Mouse (Mus musculus): ENCODE results near the gene Arid1b.

DNA sequence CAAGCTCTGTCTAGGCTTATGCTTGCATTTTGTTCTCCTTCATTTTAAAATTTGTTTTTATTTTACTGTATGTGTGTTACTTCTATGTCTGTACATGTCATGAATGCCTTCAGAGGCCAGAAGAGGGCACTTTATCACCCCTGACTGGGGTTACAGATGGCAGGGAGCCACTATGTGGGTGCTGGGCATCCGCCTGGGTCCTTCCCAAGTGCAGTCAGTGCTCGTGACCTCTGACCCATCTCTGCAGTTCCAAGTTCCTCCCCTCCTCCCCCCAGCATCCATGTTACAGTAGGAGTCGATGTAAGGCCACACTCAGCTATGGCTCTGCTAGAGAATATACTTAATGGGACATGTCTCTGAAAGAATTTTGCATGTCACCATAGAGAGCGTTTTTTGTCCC, 35.0 kb downstream of the Arid1b start:
- no peak for TF ChIP-seq USF1 (IDR thresholded peaks at IDR 0.05; ENCODE audit: low read depth)
- TF ChIP-seq CTCF (IDR thresholded peaks at IDR 0.05; ENCODE audit: control insufficient read depth, insufficient read depth, insufficient read length) = no peak
- no peak for TF ChIP-seq MAX (IDR thresholded peaks at IDR 0.05)
- TF ChIP-seq MYOD1 (IDR thresholded peaks at IDR 0.05; ENCODE audit: control insufficient read depth, insufficient read length, low read depth) = no peak
